Mouse (Mus musculus) lung, embryonic 15.5 days (tissue): Measurements from ENCODE around the gene Panx2. TPM values are rescaled to one million over a fixed set of nuclear protein-coding genes. Genes with fewer than 3 reads are reported as not detected.

Source experiments
- ATAC-seq: fragments of 200-750 bp; cut with Nextera tagmentation; 2 replicates; pipeline ENCODE4 v1.8.0; 2017; ENCODE audit warnings: moderate number of reproducible peaks, borderline replicate concordance; ENCODE audit not compliant: low FRiP score, low TSS enrichment; ENCODE audit errors: extremely low read depth
- H3K27ac ChIP-seq: fragments of 300-500 bp; sonication (generic); 2 replicates; pipeline ENCODE4 v1.5.1; 2015; ENCODE audit warnings: moderate library complexity, mild to moderate bottlenecking, inconsistent platforms
- H3K27me3 ChIP-seq: fragments of 300-500 bp; sonication (generic); 2 replicates; pipeline ENCODE4 v1.6.1; 2015; ENCODE audit warnings: inconsistent platforms
- H3K36me3 ChIP-seq: fragments of 300-500 bp; sonication (generic); 2 replicates; pipeline ENCODE4 v1.6.1; 2015; ENCODE audit warnings: inconsistent platforms
- H3K4me1 ChIP-seq: fragments of 300-500 bp; sonication (generic); 2 replicates; pipeline ENCODE4 v1.6.1; 2015; ENCODE audit warnings: inconsistent platforms
- H3K4me2 ChIP-seq: fragments of 300-500 bp; sonication (generic); 2 replicates; pipeline ENCODE4 v1.6.1; 2015; ENCODE audit warnings: inconsistent platforms, mild to moderate bottlenecking, moderate library complexity
- H3K4me3 ChIP-seq: fragments of 300-500 bp; sonication (generic); 2 replicates; pipeline ENCODE4 v1.5.1; 2015; ENCODE audit warnings: mild to moderate bottlenecking, inconsistent platforms
- H3K9ac ChIP-seq: fragments of 300-500 bp; sonication (generic); 2 replicates; pipeline ENCODE4 v1.6.1; 2015; ENCODE audit warnings: inconsistent platforms
- H3K9me3 ChIP-seq: fragments of 300-500 bp; sonication (generic); 2 replicates; pipeline ENCODE4 v1.6.1; 2016; ENCODE audit warnings: inconsistent platforms
- WGBS: fragments of 180-500 bp; shearing (Covaris S2); methylation state at CpG from one replicate; pipeline ENCODE4 v1.1.7; 2015; 5-methylcytosine and 5-hydroxymethylcytosine counted together
- polyA plus RNA-seq: library from polyadenylated mRNA; unstranded; fragments of >200 nt; fragmentation: Nextera tagmentation; extraction: Ambion mirVana; gene quantifications from 2 replicates; pipeline ENCODE4 v1.2.1, GENCODE M21; 2015

The Panx2 gene
- polyA plus RNA-seq, 1 experiment from 2014 or later: 0.24 TPM

DNA sequence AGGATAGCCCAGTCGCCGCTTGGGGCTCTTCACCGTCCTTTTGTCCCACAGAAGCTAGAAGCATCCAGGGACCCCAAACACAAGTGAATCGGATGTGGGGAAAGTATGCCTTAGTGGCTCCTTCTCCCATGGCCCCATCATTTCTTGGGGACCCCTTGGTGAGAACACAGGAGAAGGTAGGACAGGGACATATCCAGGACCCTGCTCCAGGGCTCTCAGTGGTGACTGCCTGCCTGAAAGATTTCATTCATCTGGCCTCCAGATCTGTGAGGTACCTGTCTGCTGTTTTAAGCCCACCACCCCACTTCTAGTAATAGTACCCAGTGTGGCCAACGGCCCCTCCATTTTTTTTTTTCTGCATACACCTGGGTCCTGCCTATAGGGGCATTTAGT, 3.0 kb downstream of the Panx2 start:
- no peak for ATAC-seq
- H3K9me3 ChIP-seq: no peaks in the 10 kb centered on the region
- H3K4me1 ChIP-seq: peaks cover 16% of the 10 kb centered on the region
- WGBS: 80% methylated on average over 5 of the region's 5 CpGs
- H3K4me2 ChIP-seq: no peak overlapping the region
- H3K27me3 ChIP-seq: peaks cover 82% of the 10 kb centered on the region
- H3K4me3 ChIP-seq: no peak overlapping the region
- H3K9ac ChIP-seq: no peak overlapping the region
- no peaks in the 10 kb centered on the region for H3K36me3 ChIP-seq
- H3K27ac ChIP-seq: no peak overlapping the region

DNA sequence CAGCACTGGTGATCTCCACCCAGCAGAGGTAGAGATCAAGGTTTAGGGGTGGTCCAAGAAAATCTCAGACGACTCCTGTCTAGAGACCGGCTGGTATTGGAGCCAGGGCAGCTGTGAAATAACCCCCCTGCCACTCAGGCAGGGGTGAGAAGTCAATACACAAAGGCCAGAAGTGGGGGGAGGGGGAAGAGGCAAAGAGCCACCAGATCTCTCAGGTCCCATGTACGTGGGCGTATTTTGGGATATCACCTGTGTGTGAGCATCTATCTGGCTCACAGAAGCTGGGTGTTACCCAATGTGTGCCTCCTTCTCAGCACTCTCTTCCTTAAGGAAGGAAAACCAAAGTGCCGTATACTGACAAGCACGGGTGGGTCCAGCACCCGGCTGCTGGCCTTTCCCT, 3.5 kb downstream of the Panx2 start:
- ATAC-seq: no peak

DNA sequence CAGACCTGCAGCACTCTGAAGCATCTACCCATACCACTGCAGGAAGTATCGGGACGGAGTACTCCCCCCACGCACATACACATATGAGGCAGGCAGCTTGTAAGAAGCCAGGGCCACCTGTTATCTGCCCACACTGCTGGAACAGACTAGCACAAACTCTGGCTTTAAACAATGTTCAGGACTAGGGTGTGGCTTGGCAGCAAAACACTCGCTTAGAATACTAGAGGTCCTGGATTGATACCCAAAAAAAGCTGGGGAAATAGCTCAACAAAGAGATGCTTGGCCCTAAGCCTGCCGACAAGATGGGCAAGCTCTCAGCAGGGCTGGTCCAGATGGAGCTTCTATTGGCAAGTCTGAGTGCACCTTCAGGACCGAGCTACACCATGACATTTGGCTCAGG, 4.0 kb downstream of the Panx2 start:
- 71% methylated on average over 6 of the region's 6 CpGs for WGBS
- H3K9me3 ChIP-seq: no peaks in the 10 kb centered on the region
- H3K9ac ChIP-seq: no peak overlapping the region
- peaks cover 82% of the 10 kb centered on the region for H3K27me3 ChIP-seq
- peaks cover 24% of the 10 kb centered on the region for H3K4me1 ChIP-seq
- no peaks in the 10 kb centered on the region for H3K36me3 ChIP-seq
- H3K27ac ChIP-seq: no peak overlapping the region
- no peak overlapping the region for H3K4me3 ChIP-seq
- H3K4me2 ChIP-seq: no peak overlapping the region
- ATAC-seq: no peak

More for the DNA sequence above, 3.5 kb downstream of the Panx2 start:
- Histone ChIP-seq H3K27ac (no peak overlapping the region), H3K4me3 (no peak overlapping the region), H3K4me2 (no peak overlapping the region), H3K27me3 (peaks cover 82% of the 10 kb centered on the region), H3K9me3 (no peaks in the 10 kb centered on the region), H3K9ac (no peak overlapping the region), H3K36me3 (no peaks in the 10 kb centered on the region), H3K4me1 (peaks cover 19% of the 10 kb centered on the region)
- WGBS: 64% methylated on average over 7 of the region's 7 CpGs

- Histone ChIP-seq H3K4me1 (peaks cover 18% of the 10 kb centered on the region), H3K27me3 (peaks cover 82% of the 10 kb centered on the region), H3K4me2 (no peak overlapping the region), H3K4me3 (no peak overlapping the region), H3K36me3 (no peaks in the 10 kb centered on the region), H3K9ac (no peak overlapping the region), H3K9me3 (no peaks in the 10 kb centered on the region), H3K27ac (no peak overlapping the region)
- 86% methylated on average over 5 of the region's 5 CpGs for WGBS
- ATAC-seq: no peak
These were observed 5.4 kb downstream of the Panx2 start for GRCm38 (mm10) chr15:89064891-89065290.

DNA sequence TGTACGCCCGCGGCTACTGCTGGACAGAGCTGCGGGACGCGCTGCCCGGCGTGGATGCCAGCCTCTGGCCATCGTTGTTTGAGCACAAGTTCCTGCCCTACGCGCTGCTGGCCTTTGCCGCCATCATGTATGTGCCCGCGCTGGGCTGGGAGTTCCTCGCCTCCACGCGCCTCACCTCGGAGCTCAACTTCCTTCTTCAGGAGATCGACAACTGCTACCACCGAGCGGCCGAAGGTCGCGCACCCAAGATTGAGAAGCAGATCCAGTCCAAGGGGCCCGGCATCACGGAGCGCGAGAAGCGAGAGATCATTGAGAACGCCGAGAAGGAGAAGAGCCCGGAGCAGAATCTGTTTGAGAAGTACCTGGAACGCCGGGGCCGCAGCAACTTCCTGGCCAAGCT, 8.1 kb downstream of the Panx2 start:
- H3K4me2 ChIP-seq: peak overlapping the region; percentile 44

DNA sequence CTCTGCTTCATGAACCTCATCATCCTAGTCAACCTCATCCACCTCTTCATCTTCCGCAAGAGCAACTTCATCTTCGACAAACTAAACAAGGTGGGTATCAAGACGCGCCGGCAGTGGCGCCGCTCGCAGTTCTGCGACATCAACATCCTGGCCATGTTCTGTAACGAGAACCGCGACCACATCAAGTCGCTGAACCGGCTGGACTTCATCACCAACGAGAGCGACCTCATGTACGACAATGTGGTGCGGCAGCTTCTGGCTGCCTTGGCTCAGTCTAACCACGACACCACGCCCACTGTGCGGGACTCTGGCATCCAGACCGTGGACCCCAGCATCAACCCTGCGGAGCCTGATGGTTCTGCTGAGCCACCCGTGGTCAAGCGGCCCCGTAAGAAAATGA, 8.7 kb downstream of the Panx2 start:
- Histone ChIP-seq H3K4me3 (peak overlapping the region; percentile 17; the same call in 1 of the 2 replicates), H3K4me2 (peak overlapping the region; percentile 44), H3K9me3 (no peaks in the 10 kb centered on the region), H3K4me1 (peaks cover 12% of the 10 kb centered on the region; the same call in 1 of the 2 replicates), H3K9ac (no peak overlapping the region), H3K36me3 (no peaks in the 10 kb centered on the region), H3K27ac (no peak overlapping the region), H3K27me3 (peaks cover 53% of the 10 kb centered on the region)
- no peak for ATAC-seq
- WGBS: 27% methylated on average over 26 of the region's 26 CpGs

More for the DNA sequence above, 8.1 kb downstream of the Panx2 start:
- Histone ChIP-seq H3K4me1 (peaks cover 12% of the 10 kb centered on the region; the same call in 1 of the 2 replicates), H3K27ac (no peak overlapping the region), H3K36me3 (no peaks in the 10 kb centered on the region), H3K27me3 (peaks cover 57% of the 10 kb centered on the region), H3K9ac (no peak overlapping the region; the same call in 1 of the 2 replicates), H3K4me3 (peak overlapping the region; percentile 17; the same call in 1 of the 2 replicates), H3K9me3 (no peaks in the 10 kb centered on the region)
- WGBS: 17% methylated on average over 35 of the region's 35 CpGs
- no peak for ATAC-seq

DNA sequence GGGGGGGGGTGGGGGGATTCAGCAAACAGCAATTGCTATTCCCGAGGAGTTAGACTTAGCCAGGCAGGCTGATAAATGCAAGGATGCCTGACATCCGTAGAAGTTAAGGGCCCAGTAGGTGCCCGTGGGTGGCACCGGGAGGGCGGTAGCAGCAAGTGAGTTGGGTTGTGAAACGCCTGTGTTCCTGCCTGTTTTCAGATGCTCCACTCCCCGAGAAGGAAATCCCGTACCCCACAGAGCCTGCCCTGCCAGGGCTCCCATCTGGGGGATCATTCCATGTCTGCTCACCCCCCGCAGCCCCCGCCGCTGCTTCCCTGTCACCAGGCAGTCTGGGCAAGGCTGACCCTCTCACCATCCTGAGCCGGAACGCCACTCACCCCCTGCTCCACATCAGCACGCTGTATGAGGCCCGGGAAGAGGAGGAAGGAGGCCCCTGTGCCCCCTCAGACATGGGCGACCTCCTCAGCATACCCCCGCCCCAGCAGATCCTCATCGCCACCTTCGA, 9.9 kb downstream of the Panx2 start:
- Histone ChIP-seq H3K4me1 (peaks cover 16% of the 10 kb centered on the region), H3K27ac (no peak overlapping the region), H3K27me3 (peaks cover 46% of the 10 kb centered on the region), H3K4me2 (no peak overlapping the region), H3K4me3 (no peak overlapping the region), H3K9ac (no peak overlapping the region), H3K36me3 (no peaks in the 10 kb centered on the region), H3K9me3 (no peaks in the 10 kb centered on the region)
- WGBS: 76% methylated on average over 18 of the region's 19 CpGs
- ATAC-seq: no peak

DNA sequence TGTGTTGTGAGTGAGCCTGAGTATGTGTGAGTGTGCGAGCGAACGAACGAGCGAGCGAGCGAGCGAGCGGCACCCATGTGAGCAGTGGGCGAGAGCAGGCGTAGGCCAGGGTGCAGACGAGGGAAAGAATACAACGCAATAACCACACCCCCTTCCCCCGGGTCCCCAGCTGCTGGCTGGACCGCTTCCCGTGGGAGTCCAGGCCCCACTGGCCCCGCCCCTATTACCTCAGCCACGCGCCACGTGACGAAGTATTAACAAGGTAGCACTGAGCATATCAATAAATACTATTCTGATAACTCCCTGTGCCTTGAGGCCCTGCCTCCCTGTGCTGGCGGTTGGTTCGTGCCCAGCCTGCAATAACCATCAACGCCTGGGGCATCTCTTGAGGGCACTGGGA, 11.1 kb downstream of the Panx2 start:
- no peak overlapping the region for H3K4me2 ChIP-seq
- H3K4me1 ChIP-seq: peaks cover 26% of the 10 kb centered on the region
- H3K9me3 ChIP-seq: no peaks in the 10 kb centered on the region
- no peaks in the 10 kb centered on the region for H3K36me3 ChIP-seq
- H3K9ac ChIP-seq: no peak overlapping the region
- ATAC-seq: no peak
- H3K27ac ChIP-seq: no peak overlapping the region
- H3K27me3 ChIP-seq: peaks cover 43% of the 10 kb centered on the region
- 60% methylated on average over 24 of the region's 24 CpGs for WGBS
- no peak overlapping the region for H3K4me3 ChIP-seq

DNA sequence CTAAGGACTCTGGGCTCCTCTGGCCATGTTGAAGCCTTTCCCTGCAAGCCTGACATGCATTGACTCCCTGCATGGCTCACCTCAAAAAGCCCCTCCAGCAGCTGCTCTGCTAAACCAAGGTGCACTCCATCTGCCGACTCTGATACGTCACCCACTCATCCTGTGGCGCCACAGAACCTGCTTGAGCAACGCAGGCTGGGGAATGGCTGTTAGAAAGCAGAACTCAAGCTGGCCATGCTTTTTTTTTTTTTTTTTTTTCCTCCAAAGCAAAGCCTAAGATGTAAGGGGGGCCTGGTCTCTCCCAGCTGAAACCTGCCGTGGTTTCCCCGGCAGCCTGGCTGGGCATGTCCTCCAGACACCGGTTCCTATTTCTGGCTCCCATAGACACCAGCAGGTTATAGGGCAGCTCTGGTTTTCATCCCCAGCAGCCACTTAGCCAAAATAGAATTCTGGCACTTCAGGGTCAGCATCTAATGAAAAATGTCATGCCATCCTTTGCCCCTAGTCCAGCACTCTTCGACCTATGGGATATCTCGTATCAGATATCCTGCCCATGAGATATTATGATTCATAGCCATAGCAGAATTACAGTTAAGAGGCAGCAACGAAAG, 14.6 kb downstream of the Panx2 start:
- WGBS: 65% methylated on average over 10 of the region's 10 CpGs
- H3K4me2 ChIP-seq: peak overlapping the region; percentile 77; the same call in 1 of the 2 replicates
- no peaks in the 10 kb centered on the region for H3K36me3 ChIP-seq
- no peak for ATAC-seq
- H3K9me3 ChIP-seq: no peaks in the 10 kb centered on the region
- peaks cover 8% of the 10 kb centered on the region for H3K27me3 ChIP-seq
- H3K4me1 ChIP-seq: peaks cover 39% of the 10 kb centered on the region
- H3K4me3 ChIP-seq: no peak overlapping the region
- H3K9ac ChIP-seq: no peak overlapping the region
- no peak overlapping the region for H3K27ac ChIP-seq

DNA sequence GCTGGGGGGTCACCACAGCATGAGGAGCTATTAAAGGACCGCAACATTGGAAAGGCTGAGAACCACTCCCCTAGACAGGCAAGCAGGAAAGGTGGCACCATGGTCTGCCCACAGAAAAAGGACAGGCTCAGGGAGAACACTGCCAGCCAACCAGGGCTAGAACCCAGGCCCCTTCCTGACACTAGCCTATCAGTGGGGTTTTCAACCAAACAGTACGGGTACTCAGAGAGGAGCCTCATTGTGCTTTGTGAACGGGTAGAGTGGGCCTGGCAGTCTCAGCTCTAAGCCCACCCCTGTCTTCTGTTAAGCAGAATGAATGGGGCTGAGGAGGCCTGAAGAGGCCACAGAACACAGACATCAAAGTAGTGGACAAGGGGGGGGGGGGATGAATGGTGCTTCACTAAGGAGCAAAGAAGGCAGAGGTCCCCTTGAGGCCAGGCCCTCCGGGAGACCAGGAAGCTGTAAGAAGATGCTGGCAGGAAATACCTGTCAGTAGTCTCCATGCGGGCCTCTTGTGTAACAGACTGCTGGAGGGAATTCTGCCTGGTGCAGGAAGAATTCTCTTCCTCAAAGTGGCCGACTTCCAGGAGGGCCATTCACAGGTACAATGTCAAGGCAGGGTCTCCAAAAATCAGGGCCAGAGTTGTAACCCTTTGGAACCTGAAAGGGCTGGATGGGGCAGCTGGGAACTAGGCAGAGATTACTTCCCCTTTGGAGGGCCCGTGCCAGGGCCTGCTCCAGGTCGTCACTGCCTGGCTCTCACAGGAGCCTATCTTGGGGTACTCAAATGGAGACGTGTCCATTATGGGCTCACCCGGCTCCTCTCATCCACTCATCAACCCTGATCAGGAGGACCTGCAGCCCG, 15.3 kb downstream of the Panx2 start, which contains the start of gene Trabd:
Gene Trabd, plus strand, starts transcription at position 512 of the 865 bp plus-strand sequence.
- 0 out of 2 replicates have a peak, but pooled peaks cover 2% of the 10 kb centered on the region for H3K36me3 ChIP-seq
- peak within 1 kb of the TSS; percentile 89 for H3K9ac ChIP-seq
- peaks cover under 1% of the 10 kb centered on the region; the same call in 1 of the 2 replicates for H3K27me3 ChIP-seq
- H3K4me2 ChIP-seq: peak within 1 kb of the TSS; percentile 77
- 16% methylated on average over 11 of the region's 11 CpGs for WGBS
- no peak for ATAC-seq
- peak within 1 kb of the TSS; percentile 86 for H3K4me3 ChIP-seq
- peak within 1 kb of the TSS; percentile 82 for H3K27ac ChIP-seq
- H3K9me3 ChIP-seq: no peaks in the 10 kb centered on the region
- peaks cover 39% of the 10 kb centered on the region for H3K4me1 ChIP-seq

DNA sequence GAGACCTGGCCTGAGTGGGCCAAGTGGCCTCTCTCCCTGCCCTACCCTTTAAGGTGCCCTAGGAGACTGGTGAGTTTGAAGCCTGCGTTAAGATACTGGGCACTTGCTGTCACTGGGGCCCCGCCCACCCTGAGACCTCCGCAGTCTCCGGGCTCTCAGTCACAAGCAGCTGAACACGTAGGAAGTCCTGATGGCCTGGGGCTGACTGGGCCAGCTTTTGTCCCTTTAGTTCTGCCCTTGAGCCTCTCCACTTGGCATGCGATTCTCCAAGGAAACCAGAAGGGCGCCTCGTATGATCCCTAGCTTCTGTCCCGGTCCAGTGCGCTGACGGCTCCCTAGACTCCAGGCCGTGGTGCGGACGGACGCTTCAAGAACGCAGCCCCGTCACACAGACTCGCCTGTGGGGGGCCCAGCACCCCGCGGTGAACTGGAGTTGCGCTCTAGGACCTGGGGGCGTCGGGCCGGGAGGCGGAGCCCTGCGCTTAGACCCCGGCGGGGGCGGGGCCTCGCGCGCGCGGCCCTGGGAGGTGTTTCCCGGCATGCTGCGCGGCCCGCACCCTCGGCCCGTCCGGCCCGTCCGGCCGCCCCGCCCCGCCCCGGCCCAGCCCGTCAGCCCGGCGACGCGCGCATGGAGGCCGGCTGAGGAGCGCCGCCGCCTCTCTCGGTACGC, 16.1 kb downstream of the Panx2 start:
- H3K36me3 ChIP-seq: 0 out of 2 replicates have a peak, but pooled peaks cover 2% of the 10 kb centered on the region
- peaks cover 39% of the 10 kb centered on the region for H3K4me1 ChIP-seq
- peak overlapping the region; percentile 82 for H3K27ac ChIP-seq
- peak; percentile 93 for ATAC-seq
- WGBS: under 1% methylated on average over 48 of the region's 59 CpGs
- no peaks in the 10 kb centered on the region for H3K27me3 ChIP-seq
- peak overlapping the region; percentile 86 for H3K4me3 ChIP-seq
- peak overlapping the region; percentile 89 for H3K9ac ChIP-seq
- H3K4me2 ChIP-seq: peak overlapping the region; percentile 77
- H3K9me3 ChIP-seq: no peaks in the 10 kb centered on the region
